Mouse (Mus musculus): ENCODE measurements around the gene Dlg2. TPM values are rescaled to one million over a fixed set of nuclear protein-coding genes. Genes with fewer than 3 reads are reported as not detected.
A peak's percentile ranks its signal among the peaks of the same experiment; 100 is the strongest.

The Dlg2 gene
- total RNA-seq (2021): 100 to 1,000 TPM; 319 to 325 TPM

DNA sequence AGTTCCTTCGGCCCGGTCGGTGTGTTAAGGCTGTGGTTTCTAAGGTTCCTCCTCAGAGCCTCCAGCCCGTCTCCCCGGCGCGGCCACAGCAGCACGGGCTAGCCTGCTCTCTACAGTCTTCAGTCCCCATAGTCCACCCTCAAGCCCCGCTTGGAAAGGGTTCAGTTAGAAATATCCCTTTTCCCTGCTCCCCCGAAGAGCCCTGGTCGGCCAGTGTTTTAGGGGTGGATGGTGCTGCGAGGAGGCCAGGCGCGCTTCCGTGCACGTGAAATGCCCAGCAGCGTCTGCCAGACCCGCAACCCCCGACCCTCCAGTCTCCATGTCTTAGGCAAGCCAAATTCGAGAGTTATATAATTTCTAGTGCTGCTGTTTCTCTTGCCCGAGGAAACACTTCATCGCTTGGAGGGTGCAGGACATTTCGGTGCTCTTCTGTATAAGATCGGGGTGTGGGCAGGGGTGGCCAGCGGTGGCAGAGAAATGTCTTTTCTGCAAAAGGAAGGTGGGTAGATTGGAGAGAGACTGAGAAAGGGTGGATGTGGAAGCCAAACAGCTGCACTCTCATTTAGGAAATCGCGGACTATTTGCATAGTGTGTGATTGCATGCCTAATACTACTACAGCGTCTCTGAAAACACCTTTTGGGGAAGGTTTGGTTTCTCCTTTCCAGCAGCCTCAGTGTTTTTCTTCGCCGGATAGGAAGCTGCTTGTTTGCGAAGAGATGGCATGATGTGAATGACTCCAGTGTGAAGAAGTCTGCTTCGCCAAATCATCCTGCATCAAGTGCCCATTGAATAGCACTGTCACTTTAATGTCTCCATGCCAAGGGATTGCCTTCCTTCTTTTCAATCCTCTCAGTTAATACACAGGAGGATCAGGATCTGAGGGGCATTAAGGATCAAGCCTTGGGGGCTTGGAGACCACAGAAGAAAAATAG is at the start of gene Dlg2:
Dlg2 (plus strand) TSS at position 360 of the 933 bp plus-strand sequence.
- intact Hi-C loops (cut with DNase I): loop anchor here (1.0 to 2.0 kb wide), 2 partner anchors 20 to 33 kb away; partner anchors contain the start of gene Tmem126a
- DNase-seq (ENCODE audit: low spot score in 2 of 2): peak; percentile 66 to 68

DNA sequence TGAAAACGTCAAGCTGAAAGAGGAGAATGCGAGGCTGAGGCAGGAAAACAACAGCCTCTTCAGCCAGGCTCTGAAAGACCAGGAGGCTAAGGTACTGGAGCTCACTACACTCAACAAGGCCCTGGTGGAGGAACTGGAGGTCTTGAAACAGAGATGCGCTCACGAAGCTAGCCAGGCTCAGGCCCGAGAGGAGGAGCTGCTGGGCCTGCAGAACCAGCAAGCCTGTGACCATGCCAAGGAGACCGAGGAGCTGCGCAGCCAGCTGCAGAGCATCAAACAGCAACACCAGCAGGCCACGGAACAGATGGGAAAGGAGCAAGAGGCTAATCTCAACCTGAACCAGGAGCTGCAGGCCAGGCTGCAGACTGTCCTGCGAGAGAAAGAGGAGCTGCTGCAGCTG is 49.5 kb upstream of the Dlg2 start:
- intact Hi-C loops (cut with DNase I): no loop called here
- no peak for DNase-seq (ENCODE audit: low spot score in 2 of 2)

DNA sequence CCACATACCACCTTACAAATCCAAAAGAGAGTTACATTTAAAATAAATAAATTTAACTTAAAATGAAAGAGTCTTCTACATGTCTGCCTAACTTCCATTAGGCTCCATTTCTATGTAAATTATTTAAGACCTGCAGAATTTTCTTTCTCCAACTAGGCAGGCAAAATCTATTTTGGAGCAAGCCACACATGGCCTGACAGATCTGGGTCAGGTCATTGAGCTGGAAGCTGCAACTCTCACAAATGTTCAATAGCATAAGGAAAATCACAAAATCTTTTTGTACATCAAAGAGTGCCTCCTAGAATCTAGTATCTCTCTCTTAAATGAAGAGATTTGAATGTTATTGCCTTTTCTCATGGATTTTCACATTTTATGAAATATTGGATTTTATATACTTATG is 44.3 kb upstream of the Dlg2 start:
- intact Hi-C loops (cut with DNase I): no loop called here
- DNase-seq (ENCODE audit: low spot score in 2 of 2): no peak

DNA sequence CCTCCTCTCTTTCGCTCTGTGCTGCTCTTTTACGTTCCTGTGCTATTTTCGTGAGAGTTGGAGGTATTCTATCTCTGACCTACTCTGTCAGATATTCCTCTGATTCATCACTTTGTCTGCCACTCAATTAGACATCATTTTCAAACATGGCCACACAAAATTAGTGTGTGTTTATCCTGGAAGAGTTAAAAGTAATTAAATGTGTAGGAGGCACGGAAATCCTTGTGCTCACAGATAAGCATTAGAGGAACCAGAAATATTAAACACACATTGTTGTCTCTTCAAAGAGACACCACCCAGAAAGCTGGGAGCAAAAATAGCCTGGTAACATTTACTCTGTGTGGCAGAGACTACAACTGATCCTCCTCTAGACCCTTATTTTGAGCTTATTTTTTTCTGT is 36.4 kb upstream of the Dlg2 start:
- intact Hi-C loops (cut with DNase I): no loop called here
- no peak for DNase-seq (ENCODE audit: low spot score in 2 of 2)

DNA sequence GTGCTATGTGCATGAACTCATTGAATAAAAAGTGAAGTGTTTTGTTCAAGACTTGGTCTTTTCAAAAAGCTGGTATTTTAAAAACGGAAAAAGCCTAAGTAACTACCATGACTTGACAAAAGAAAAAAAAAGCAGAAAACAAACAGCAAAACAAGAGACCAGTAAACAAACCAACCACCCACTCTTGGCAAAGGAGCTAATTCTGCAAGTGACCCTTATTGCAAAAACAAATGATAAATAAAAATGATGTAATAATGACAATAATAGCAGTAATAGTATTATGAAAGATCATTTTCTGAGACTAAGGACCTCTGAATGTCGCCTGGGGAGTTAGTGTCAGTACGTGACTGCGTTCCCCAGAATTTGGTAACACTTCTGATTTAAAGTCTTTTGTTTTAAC is 34.4 kb upstream of the Dlg2 start:
- intact Hi-C loops (cut with DNase I): loop anchor here (2.0 kb wide), 1 partner anchor 311 kb away; the partner anchor contains the start of gene Picalm
- DNase-seq (ENCODE audit: low spot score in 2 of 2): no peak

DNA sequence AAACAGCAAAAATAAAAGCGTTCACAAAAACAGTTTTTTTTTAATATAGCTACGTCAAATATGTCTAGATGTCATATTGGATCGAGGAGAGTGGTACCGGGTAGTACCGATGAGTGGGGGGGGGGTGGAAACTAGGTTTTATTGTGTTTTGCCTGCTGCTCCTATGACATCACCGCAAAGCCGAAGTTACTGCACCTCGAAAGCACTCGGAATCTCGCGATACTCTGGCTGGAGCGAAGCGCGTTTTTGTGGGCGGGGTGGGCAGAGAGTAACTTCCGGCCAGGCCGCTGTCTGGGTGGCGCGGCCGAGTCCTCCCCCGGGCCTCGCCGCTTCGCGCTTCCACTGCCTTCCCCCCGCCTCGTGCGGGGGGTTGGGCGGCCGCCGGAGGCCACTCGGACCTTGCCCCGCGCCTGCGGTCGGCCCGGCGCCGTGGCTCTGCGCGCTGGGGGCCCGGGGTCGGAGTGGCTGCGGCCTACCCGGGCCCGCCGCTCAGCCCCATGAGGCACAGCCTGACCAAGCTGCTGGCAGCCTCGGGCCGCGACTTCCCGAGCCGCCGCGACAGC is 33.9 kb upstream of the Dlg2 start, which contains the start of gene Crebzf:
Crebzf (plus strand) TSS at position 212 of the 563 bp plus-strand sequence.
- intact Hi-C loops (cut with DNase I): loop anchor here (1.0 to 2.0 kb wide), 2 partner anchors 34 to 312 kb away; partner anchors contain the start of genes Dlg2, Picalm and Tmem126b

DNA sequence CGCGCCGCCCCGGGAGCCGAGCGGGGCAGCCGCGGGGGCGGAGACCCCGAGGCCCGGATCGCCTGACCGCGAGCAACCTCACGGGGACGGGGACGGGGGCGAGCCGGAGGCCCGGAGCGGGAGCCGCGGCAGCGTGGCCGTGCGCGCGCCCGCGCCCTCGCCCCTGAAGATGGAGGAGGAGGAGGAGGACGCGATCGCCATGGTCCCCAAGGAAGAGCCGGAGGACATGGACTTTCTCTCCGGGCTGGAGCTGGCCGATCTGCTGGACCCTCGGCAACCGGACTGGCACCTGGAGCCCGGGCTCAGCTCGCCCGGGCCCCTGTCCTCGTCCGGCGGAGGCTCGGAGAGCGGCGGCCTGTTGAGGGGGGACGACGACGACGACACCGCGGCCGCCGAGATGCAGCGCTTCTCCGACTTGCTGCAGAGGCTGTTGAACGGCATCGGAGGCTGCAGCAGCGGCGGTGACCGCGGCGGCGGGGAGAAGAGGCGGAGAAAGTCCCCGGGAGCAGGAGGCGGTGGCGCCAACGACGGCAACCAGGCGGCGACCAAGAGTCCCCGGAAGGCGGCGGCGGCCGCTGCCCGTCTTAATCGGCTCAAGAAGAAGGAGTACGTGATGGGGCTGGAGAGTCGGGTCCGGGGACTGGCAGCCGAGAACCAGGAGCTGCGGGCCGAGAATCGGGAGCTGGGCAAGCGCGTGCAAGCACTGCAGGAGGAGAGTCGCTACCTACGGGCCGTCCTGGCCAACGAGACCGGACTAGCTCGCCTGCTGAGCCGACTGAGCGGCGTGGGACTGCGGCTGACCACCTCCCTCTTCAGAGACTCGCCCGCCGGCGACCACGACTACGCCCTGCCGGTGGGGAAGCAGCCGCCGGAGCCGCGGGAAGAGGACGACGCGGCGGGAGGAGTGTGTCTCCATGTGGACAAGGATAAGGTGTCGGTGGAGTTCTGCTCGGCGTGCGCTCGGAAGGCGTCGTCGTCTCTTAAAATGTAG is 33.1 kb upstream of the Dlg2 start:
- peak; percentile 75 to 77 for DNase-seq (ENCODE audit: low spot score in 2 of 2)
- intact Hi-C loops (cut with DNase I): loop anchor here (1.0 to 2.0 kb wide), 2 partner anchors 33 to 313 kb away; partner anchors contain the start of genes Dlg2, Picalm and Tmem126b

More for the DNA sequence above, 33.9 kb upstream of the Dlg2 start, which contains the start of gene Crebzf:
- DNase-seq (ENCODE audit: low spot score in 2 of 2): peak; percentile 98

DNA sequence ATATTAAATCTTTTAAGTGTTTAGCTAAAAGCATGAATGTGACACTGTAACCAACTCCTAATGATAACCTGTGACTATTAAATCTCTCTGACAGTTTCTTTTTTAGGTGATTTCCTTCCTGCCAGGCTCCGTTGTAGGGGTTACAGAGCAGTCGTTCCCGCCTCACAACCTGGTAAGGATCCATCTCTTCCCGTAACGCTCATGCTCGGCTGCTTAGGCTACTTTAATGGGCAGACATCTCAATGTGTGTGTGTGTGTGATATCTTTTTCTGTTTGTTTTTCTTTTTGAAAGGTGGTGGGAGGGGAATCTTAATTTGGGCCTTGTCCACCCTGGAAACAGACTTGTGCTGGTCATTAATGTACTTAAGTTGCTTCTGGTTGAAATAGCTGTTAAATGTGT is 32.3 kb upstream of the Dlg2 start:
- intact Hi-C loops (cut with DNase I): no loop called here

DNA sequence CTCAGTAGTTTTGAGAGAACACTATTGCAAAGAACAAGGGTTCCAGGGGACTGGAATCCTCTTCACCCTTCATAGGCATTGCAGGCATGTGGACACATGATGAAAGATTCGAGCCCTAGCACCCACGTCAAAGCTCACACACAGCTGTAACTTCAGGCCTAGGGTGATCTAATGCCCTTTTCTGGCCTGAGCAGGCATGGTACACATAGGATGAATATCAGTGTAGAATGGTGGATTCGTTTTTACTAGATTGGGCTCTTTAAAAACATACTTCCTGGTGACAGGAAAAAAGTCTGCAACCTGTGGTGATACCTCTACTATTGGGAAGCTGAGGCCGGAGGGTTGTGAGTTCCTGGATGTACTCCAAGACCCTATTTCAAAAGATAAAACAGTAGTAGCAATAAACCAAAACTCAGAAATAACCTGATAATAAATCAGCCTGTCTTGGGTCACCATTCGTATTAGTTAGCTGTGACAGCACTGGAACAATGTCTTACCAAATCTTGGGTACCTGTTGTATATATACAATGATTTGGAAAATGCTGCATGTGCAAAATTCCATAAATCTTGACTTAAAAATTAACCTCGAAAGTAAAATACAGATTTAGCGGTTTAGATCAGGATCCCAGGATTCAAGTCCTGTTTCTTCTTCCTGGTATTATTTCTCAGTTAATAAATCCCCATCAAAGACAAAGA is 20.2 kb upstream of the Dlg2 start:
- no peak for DNase-seq (ENCODE audit: low spot score in 2 of 2)
- intact Hi-C loops (cut with DNase I): loop anchor here (2.0 kb wide), 1 partner anchor 21 kb away; the partner anchor contains the start of genes Dlg2 and Tmem126b

More for the DNA sequence above, 32.3 kb upstream of the Dlg2 start:
- no peak for DNase-seq (ENCODE audit: low spot score in 2 of 2)

DNA sequence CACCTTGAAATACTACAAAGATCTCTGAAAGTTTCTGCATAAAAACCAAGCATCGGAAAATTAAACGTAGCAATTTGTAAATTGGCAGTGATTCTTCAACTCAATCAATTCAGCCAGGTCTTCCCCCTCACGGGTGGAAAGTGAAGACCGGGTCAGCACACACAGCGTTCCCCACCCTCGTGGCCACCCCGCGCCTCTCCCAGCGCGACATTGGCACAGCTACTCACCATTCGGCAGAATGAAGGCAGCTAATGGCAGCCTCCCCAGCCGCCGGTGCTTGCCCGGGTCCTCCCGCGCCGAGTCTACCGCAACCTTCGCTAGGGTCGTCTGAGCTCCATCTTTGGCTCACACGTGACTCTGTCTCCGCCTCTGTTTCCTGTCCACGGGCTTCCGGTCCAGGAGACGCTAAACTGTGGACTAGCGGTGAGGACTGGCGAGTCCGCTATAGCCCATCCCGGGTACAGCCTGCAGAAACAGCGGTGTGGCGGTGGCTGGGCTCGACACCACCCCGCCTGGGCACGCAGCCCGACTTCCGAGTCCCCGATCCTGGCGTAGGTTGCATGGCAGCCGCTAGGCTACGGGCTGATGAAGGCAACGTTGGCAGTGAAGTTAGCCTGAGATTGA is 19.5 kb upstream of the Dlg2 start, which contains the start of gene Tmem126a:
Tmem126a (minus strand) TSS at position 385 of the 624 bp plus-strand sequence.
- intact Hi-C loops (cut with DNase I): loop anchor here (2.0 kb wide), 1 partner anchor 20 kb away; the partner anchor contains the start of genes Dlg2 and Tmem126b
- DNase-seq (ENCODE audit: low spot score in 2 of 2): peak; percentile 83 to 92

DNA sequence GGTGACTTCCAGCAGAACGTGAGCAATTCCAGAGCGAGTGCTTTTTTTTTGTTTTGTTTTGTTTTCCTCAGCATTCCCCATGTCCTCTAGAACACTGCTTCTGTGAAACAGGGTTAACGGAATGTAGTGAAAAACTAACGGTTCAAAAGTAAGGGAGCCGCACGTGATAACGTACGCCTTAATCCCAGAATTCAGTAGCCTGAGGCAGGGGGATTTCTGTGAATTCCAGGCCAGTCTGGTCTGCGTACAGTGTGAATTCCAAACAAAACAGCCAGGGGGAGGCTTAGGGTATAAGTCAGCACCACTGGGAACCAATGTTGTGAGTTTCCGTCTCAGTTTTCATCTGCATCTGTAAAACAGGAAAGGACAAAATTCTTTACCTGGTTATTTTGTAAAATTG is 19.0 kb upstream of the Dlg2 start:
- no peak for DNase-seq (ENCODE audit: low spot score in 2 of 2)
- intact Hi-C loops (cut with DNase I): loop anchor here (2.0 kb wide), 1 partner anchor 19 kb away; the partner anchor contains the start of genes Dlg2 and Tmem126b

DNA sequence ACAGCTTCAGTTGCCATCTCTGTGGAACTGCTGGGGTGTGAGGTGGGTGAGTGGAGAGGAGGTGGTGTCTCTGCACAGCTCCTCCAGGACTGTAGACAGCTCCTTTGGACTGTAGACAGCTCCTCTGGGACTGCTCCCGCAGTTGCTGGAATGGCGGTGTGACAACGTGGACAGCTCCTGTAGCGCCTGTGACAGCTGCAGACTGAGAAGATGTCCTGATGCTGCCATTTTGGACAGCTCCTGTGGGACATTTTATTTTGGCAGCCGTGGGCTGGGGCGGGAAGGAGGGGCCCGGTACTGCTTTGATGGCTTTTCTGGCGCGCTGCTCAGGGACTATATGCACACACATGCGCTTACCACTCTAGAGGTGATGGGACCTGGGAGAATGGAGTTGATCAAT is 16.1 kb upstream of the Dlg2 start:
- DNase-seq (ENCODE audit: low spot score in 2 of 2): no peak
- intact Hi-C loops (cut with DNase I): no loop called here

DNA sequence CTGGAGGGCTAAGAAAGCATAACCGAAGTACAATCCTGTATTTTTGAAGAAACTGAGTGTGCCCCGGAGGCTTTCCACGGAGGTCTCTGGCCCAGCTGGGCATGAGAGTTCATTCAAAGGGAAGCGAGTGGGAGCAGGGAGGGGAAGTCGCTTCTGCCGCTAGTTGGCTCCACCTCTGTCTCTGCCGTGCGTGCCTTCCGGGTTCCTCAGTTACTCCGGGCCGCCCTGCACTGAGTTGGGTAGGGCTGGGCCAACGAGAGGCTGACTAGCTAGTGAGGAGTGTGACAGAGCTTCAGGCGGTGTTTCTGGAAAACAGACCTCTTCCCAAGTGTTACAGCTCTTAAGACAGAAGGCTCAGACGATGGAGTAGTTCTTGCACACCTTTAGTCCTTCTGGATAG is 15.5 kb upstream of the Dlg2 start:
- intact Hi-C loops (cut with DNase I): no loop called here
- no peak for DNase-seq (ENCODE audit: low spot score in 2 of 2)

DNA sequence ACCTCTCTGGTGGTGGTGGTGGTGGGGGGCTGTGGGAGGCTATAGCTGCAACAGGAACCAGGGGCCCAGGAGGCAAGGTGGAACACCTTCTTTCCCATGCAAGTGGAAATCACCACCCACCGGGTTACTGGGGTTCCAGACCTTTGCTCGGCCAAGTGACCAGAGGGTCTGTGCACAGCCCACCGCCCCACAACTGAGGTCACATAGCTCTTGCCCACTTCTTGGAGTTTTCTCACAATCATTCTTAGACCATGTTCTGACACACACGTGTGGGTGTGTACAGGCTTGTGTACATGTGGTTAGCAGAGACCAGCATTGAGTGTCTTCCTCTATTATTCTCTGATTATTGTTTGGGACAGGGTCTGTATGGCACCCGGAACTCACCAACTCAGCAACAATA is 15.0 kb upstream of the Dlg2 start:
- intact Hi-C loops (cut with DNase I): no loop called here
- no peak for DNase-seq (ENCODE audit: low spot score in 2 of 2)

DNA sequence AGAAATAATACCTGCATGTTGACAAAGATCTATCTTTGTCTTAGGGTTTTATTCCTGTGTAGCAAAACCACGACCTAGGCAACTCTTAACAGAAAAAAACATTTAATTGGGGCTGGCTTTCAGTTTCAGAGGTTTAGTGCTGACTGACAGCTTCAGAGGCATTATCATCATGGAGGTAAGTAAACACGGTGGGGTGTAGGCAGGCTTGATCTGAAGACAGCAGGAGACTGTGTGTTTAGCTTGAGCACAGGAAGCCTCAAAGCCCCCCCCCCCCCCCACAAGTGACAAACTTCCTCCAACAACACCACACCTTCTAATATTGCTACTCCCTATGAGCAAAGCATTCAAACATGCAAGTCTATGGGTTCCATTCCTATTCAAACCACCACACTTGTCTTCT is 3.0 kb upstream of the Dlg2 start:
- DNase-seq (ENCODE audit: low spot score in 2 of 2): no peak
- intact Hi-C loops (cut with DNase I): no loop called here

DNA sequence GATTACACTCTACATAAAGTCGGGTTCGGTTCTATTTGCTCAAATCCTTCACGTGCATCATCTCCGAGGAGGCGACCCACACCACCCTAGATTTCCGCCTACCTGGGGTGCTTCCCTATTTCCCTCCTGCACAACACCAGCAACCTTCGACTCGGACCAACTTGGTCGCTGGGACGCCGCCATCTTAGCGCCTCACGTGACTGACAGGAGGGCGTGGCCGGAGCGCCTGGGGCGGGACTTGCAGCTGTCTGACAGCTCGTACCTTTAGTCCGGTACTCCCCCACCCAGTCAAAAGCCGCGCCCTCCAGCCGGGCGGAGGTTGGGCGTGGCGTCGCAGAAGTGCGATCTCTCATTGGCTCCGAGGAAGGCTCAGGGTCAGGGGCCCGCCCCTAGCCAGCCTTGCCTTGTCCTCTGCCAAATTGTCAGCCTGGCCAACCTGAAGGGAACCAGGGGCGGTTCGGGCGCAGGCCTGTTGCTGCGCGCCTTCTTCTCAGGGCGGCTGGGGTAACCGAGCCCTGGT is 619 bp upstream of the Dlg2 start, which contains the start of gene Tmem126b:
Tmem126b (minus strand) TSS at position 209 of the 520 bp plus-strand sequence.
- intact Hi-C loops (cut with DNase I): loop anchor here (1.0 to 2.0 kb wide), 2 partner anchors 19 to 33 kb away; partner anchors contain the start of gene Tmem126a
- DNase-seq (ENCODE audit: low spot score in 2 of 2): peak; percentile 97 to 100

DNA sequence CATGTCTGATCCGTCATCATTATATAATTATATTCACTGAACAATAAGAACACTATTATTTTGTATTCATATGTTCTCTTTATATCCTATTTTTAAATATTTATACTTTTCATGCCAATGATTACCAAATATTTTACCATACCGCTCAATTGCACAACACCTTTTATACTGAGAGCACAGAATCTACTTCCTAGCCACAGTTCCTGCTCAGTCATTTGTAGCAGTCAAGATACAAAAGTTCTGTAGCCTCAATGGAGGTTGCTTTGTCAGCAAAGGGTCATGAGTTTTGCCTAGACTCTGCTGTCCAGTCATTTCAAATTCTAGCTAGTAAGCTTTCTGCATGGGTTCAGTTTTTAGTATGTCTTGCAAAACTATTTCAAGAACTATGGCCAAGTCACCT is 6.1 kb downstream of the Dlg2 start:
- intact Hi-C loops (cut with DNase I): no loop called here
- DNase-seq (ENCODE audit: low spot score in 2 of 2): no peak

DNA sequence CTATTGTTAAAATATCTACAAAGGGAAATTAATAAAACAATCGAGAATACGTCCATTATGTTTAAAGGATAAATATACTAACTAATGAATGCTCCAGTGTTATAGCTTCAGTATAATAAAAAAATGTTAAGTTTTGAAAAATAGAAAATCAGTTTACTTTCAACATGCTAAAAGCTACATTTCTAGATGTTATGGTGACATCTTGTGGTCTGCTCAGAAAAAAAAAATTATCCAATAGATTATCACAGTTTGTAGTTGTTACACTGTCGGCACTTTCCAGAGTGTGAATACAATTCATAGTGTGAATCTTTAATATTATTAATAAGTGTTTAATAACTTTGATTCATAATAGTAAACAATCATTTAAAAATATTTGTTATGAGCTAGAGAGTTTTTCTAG is 31.7 kb downstream of the Dlg2 start:
- intact Hi-C loops (cut with DNase I): no loop called here
- DNase-seq (ENCODE audit: low spot score in 2 of 2): no peak

All from left cerebral cortex, postnatal 25 days (tissue).